Mouse (Mus musculus) c-Kit-positive CD71-negative TER-119-negative erythroid progenitor cells, embryonic 14.5 days (primary cell): ENCODE results near the gene Phldb3.

Source experiments
- DNase-seq: peaks from one replicate; pipeline ENCODE4 v3.0.0-alpha.2; 2013; ENCODE audit warnings: low read depth

Phldb3 gene

GRCm38 (mm10) chr7:24610144-24610878 lies at the start of gene Phldb3:
Gene Phldb3 (plus strand): TSS chr7:24610763.
- DNase-seq, result no peak

GRCm38 (mm10) chr7:24561450-24561849 lies 49.1 kb upstream of the Phldb3 start:
- no peak for DNase-seq

GRCm38 (mm10) chr7:24563191-24563836 lies 47.2 kb upstream of the Phldb3 start:
- DNase-seq, result no peak

GRCm38 (mm10) chr7:24563837-24564206 lies 46.7 kb upstream of the Phldb3 start:
- DNase-seq, result no peak

GRCm38 (mm10) chr7:24564607-24565265 lies 45.8 kb upstream of the Phldb3 start:
- peak; percentile 41 for DNase-seq

GRCm38 (mm10) chr7:24565627-24566026 lies 44.9 kb upstream of the Phldb3 start:
- DNase-seq, result no peak

GRCm38 (mm10) chr7:24566206-24566605 lies 44.4 kb upstream of the Phldb3 start:
- no peak for DNase-seq

- no peak for DNase-seq
Observed at GRCm38 (mm10) chr7:24568512-24568911, 42.1 kb upstream of the Phldb3 start.

GRCm38 (mm10) chr7:24571071-24571470 lies 39.5 kb upstream of the Phldb3 start:
- no peak for DNase-seq

- no peak for DNase-seq
Observed at GRCm38 (mm10) chr7:24572455-24572854, 38.1 kb upstream of the Phldb3 start.

- no peak for DNase-seq
Observed at GRCm38 (mm10) chr7:24574224-24574796, 36.3 kb upstream of the Phldb3 start.

- DNase-seq, result no peak
Observed at GRCm38 (mm10) chr7:24577811-24578210, 32.8 kb upstream of the Phldb3 start.

- DNase-seq, result no peak
Observed at GRCm38 (mm10) chr7:24584876-24585275, 25.7 kb upstream of the Phldb3 start.

GRCm38 (mm10) chr7:24585995-24586394 lies 24.6 kb upstream of the Phldb3 start:
- DNase-seq, result no peak

- no peak for DNase-seq
Observed at GRCm38 (mm10) chr7:24586828-24587227, 23.7 kb upstream of the Phldb3 start.

GRCm38 (mm10) chr7:24587330-24588105 lies 23.0 kb upstream of the Phldb3 start, which contains the start of the genes Ethe1 and Zfp575:
Gene Ethe1 (plus strand): TSS chr7:24587543.
Gene Zfp575 (minus strand): TSS chr7:24587641.
- no peak for DNase-seq

- DNase-seq, result no peak
Observed at GRCm38 (mm10) chr7:24588336-24588735, 22.2 kb upstream of the Phldb3 start.

GRCm38 (mm10) chr7:24591735-24592134 lies 18.8 kb upstream of the Phldb3 start:
- no peak for DNase-seq

- DNase-seq, result no peak
Observed at GRCm38 (mm10) chr7:24592163-24592562, 18.4 kb upstream of the Phldb3 start.

- no peak for DNase-seq
Observed at GRCm38 (mm10) chr7:24592781-24593180, 17.8 kb upstream of the Phldb3 start.

GRCm38 (mm10) chr7:24593621-24594308 lies 16.8 kb upstream of the Phldb3 start:
- DNase-seq, result no peak
